Mouse (Mus musculus) forebrain, embryonic 13.5 days (tissue): ENCODE measurements around the gene Mical2. TPM values are rescaled to one million over a fixed set of nuclear protein-coding genes. Genes with fewer than 3 reads are reported as not detected.

Source experiments
- ATAC-seq: fragments of 200-750 bp; cut with Nextera tagmentation; 2 replicates; pipeline ENCODE4 v1.8.0; 2017
- H3K27ac ChIP-seq: fragments of 300-500 bp; sonication (generic); 2 replicates; pipeline ENCODE4 v1.5.1; 2015; ENCODE audit warnings: inconsistent platforms, mild to moderate bottlenecking, moderate library complexity
- H3K27me3 ChIP-seq: fragments of 300-500 bp; sonication (generic); 2 replicates; pipeline ENCODE4 v1.6.1; 2015; ENCODE audit warnings: mild to moderate bottlenecking, inconsistent platforms
- H3K36me3 ChIP-seq: fragments of 300-500 bp; sonication (generic); 2 replicates; pipeline ENCODE4 v1.6.1; 2015; ENCODE audit warnings: mild to moderate bottlenecking, inconsistent platforms; ENCODE audit not compliant: poor library complexity, severe bottlenecking
- H3K4me1 ChIP-seq: fragments of 300-500 bp; sonication (generic); 2 replicates; pipeline ENCODE4 v1.6.1; 2015; ENCODE audit warnings: inconsistent platforms
- H3K4me2 ChIP-seq: fragments of 300-500 bp; sonication (generic); 2 replicates; pipeline ENCODE4 v1.6.1; 2015; ENCODE audit warnings: inconsistent platforms, mild to moderate bottlenecking, moderate library complexity
- H3K4me3 ChIP-seq: fragments of 300-500 bp; sonication (generic); 2 replicates; pipeline ENCODE4 v1.5.1; 2015; ENCODE audit warnings: mild to moderate bottlenecking, inconsistent platforms
- H3K9ac ChIP-seq: fragments of 300-500 bp; sonication (generic); 2 replicates; pipeline ENCODE4 v1.6.1; 2015; ENCODE audit warnings: mild to moderate bottlenecking, inconsistent platforms
- H3K9me3 ChIP-seq: fragments of 300-500 bp; sonication (generic); replicated peaks from 2 replicates; pipeline ENCODE4 v1.6.1; 2016; ENCODE audit warnings: inconsistent platforms
- WGBS: fragments of 180-500 bp; shearing (Covaris S2); methylation state at CpG from one replicate; pipeline ENCODE4 v1.1.7; 2015; 5-methylcytosine and 5-hydroxymethylcytosine counted together
- polyA plus RNA-seq: library from polyadenylated mRNA; unstranded; fragments of >200 nt; fragmentation: Nextera tagmentation; extraction: Ambion mirVana; gene quantifications from 2 replicates; pipeline ENCODE4 v1.2.1, GENCODE M21; 2015

Gene Mical2
- 1.1 and 2.9 TPM in 2 replicates for polyA plus RNA-seq

- WGBS, result under 1% methylated on average over 52 of the region's 53 CpGs
- peak; percentile 99 for ATAC-seq
Observed at GRCm38 (mm10) chr7:112225615-112226262, at the start of gene Mical2. Gene Mical2 (plus strand): TSS chr7:112225856.

GRCm38 (mm10) chr7:112176627-112177026, 49.0 kb upstream of the Mical2 start:
- H3K27me3 ChIP-seq, result no peaks in the 10 kb centered on the region
- H3K36me3 ChIP-seq, result no peaks in the 10 kb centered on the region
- no peak overlapping the region for H3K4me2 ChIP-seq
- no peak for ATAC-seq
- no peak overlapping the region for H3K27ac ChIP-seq
- H3K9me3 ChIP-seq, result no peaks in the 10 kb centered on the region
- peaks cover 9% of the 10 kb centered on the region for H3K4me1 ChIP-seq
- no peak overlapping the region for H3K4me3 ChIP-seq
- 86% methylated on average over 2 of the region's 2 CpGs for WGBS
- H3K9ac ChIP-seq, result no peak overlapping the region

More at GRCm38 (mm10) chr7:112225615-112226262, at the start of gene Mical2:
- H3K4me3 ChIP-seq, result peak within 1 kb of the TSS; percentile 50
- peaks cover 22% of the 10 kb centered on the region for H3K4me1 ChIP-seq
- no peaks in the 10 kb centered on the region for H3K9me3 ChIP-seq
- peak within 1 kb of the TSS; percentile 62 for H3K9ac ChIP-seq
- H3K36me3 ChIP-seq, result no peaks in the 10 kb centered on the region
- peak within 1 kb of the TSS; percentile 98 for H3K4me2 ChIP-seq
- H3K27ac ChIP-seq, result no peak within 1 kb of the TSS
- peaks cover 58% of the 10 kb centered on the region for H3K27me3 ChIP-seq

GRCm38 (mm10) chr7:112180235-112180705, 45.4 kb upstream of the Mical2 start:
- peak overlapping the region; percentile 14; the same call in 1 of the 2 replicates for H3K4me2 ChIP-seq
- H3K4me3 ChIP-seq, result no peak overlapping the region
- no peaks in the 10 kb centered on the region for H3K9me3 ChIP-seq
- no peaks in the 10 kb centered on the region for H3K36me3 ChIP-seq
- H3K27me3 ChIP-seq, result no peaks in the 10 kb centered on the region
- H3K27ac ChIP-seq, result peak overlapping the region; percentile 48
- ATAC-seq, result peak; percentile 88
- H3K9ac ChIP-seq, result no peak overlapping the region
- H3K4me1 ChIP-seq, result peaks cover 9% of the 10 kb centered on the region
- 6% methylated on average over 8 of the region's 10 CpGs for WGBS

GRCm38 (mm10) chr7:112183258-112183841, 42.3 kb upstream of the Mical2 start:
- Histone ChIP-seq H3K4me1 (peaks cover 9% of the 10 kb centered on the region), H3K9me3 (no peaks in the 10 kb centered on the region), H3K27me3 (no peaks in the 10 kb centered on the region), H3K4me3 (no peak overlapping the region), H3K27ac (no peak overlapping the region), H3K36me3 (no peaks in the 10 kb centered on the region), H3K9ac (no peak overlapping the region), H3K4me2 (no peak overlapping the region)
- WGBS, result 35% methylated on average over 5 of the region's 5 CpGs
- peak; percentile 50 for ATAC-seq

- no peak overlapping the region for H3K4me2 ChIP-seq
- H3K27ac ChIP-seq, result no peak overlapping the region
- WGBS, result 83% methylated on average over 6 of the region's 6 CpGs
- no peaks in the 10 kb centered on the region for H3K36me3 ChIP-seq
- ATAC-seq, result no peak
- no peaks in the 10 kb centered on the region for H3K9me3 ChIP-seq
- no peak overlapping the region for H3K4me3 ChIP-seq
- H3K4me1 ChIP-seq, result peaks cover 9% of the 10 kb centered on the region
- H3K9ac ChIP-seq, result no peak overlapping the region
- H3K27me3 ChIP-seq, result no peaks in the 10 kb centered on the region
Observed at GRCm38 (mm10) chr7:112184519-112185225, 41.0 kb upstream of the Mical2 start.

- H3K9me3 ChIP-seq, result no peaks in the 10 kb centered on the region
Observed at GRCm38 (mm10) chr7:112185226-112185745, 40.4 kb upstream of the Mical2 start.

GRCm38 (mm10) chr7:112186871-112187270, 38.8 kb upstream of the Mical2 start:
- WGBS, result 88% methylated on average over 7 of the region's 7 CpGs
- no peaks in the 10 kb centered on the region for H3K9me3 ChIP-seq
- no peak overlapping the region for H3K27ac ChIP-seq
- H3K9ac ChIP-seq, result no peak overlapping the region
- H3K4me2 ChIP-seq, result no peak overlapping the region
- no peaks in the 10 kb centered on the region for H3K27me3 ChIP-seq
- no peak overlapping the region for H3K4me3 ChIP-seq
- H3K36me3 ChIP-seq, result no peaks in the 10 kb centered on the region
- H3K4me1 ChIP-seq, result no peaks in the 10 kb centered on the region
- no peak for ATAC-seq

More at GRCm38 (mm10) chr7:112185226-112185745, 40.4 kb upstream of the Mical2 start:
- no peak for ATAC-seq
- Histone ChIP-seq H3K27me3 (no peaks in the 10 kb centered on the region), H3K27ac (no peak overlapping the region), H3K4me1 (0 out of 2 replicates have a peak, but pooled peaks cover 5% of the 10 kb centered on the region), H3K4me3 (no peak overlapping the region), H3K36me3 (no peaks in the 10 kb centered on the region), H3K4me2 (no peak overlapping the region), H3K9ac (no peak overlapping the region)
- WGBS, result 75% methylated on average over 9 of the region's 9 CpGs

GRCm38 (mm10) chr7:112187536-112188459, 37.9 kb upstream of the Mical2 start:
- ATAC-seq, result no peak
- H3K27ac ChIP-seq, result no peak overlapping the region
- no peaks in the 10 kb centered on the region for H3K9me3 ChIP-seq
- H3K4me1 ChIP-seq, result no peaks in the 10 kb centered on the region
- no peak overlapping the region for H3K4me2 ChIP-seq
- H3K4me3 ChIP-seq, result no peak overlapping the region
- H3K9ac ChIP-seq, result no peak overlapping the region
- H3K27me3 ChIP-seq, result no peaks in the 10 kb centered on the region
- H3K36me3 ChIP-seq, result no peaks in the 10 kb centered on the region
- WGBS, result 79% methylated on average over 13 of the region's 13 CpGs

- Histone ChIP-seq H3K27ac (no peak overlapping the region), H3K4me3 (no peak overlapping the region), H3K4me2 (no peak overlapping the region), H3K36me3 (no peaks in the 10 kb centered on the region), H3K9me3 (no peaks in the 10 kb centered on the region), H3K4me1 (no peaks in the 10 kb centered on the region), H3K27me3 (no peaks in the 10 kb centered on the region), H3K9ac (no peak overlapping the region)
- WGBS, result 94% methylated on average over 4 of the region's 4 CpGs
- no peak for ATAC-seq
Observed at GRCm38 (mm10) chr7:112192237-112192636, 33.4 kb upstream of the Mical2 start.

GRCm38 (mm10) chr7:112192778-112193177, 32.9 kb upstream of the Mical2 start:
- Histone ChIP-seq H3K27ac (no peak overlapping the region), H3K27me3 (no peaks in the 10 kb centered on the region), H3K4me2 (no peak overlapping the region), H3K4me1 (no peaks in the 10 kb centered on the region), H3K9ac (no peak overlapping the region), H3K4me3 (no peak overlapping the region), H3K9me3 (no peaks in the 10 kb centered on the region), H3K36me3 (no peaks in the 10 kb centered on the region)
- WGBS, result 87% methylated on average over 5 of the region's 5 CpGs
- no peak for ATAC-seq

- Histone ChIP-seq H3K4me3 (no peak overlapping the region), H3K27me3 (no peaks in the 10 kb centered on the region), H3K4me1 (no peaks in the 10 kb centered on the region), H3K27ac (no peak overlapping the region), H3K4me2 (no peak overlapping the region), H3K36me3 (no peaks in the 10 kb centered on the region), H3K9me3 (no peaks in the 10 kb centered on the region), H3K9ac (no peak overlapping the region)
- ATAC-seq, result no peak
- 87% methylated on average over 5 of the region's 5 CpGs for WGBS
Observed at GRCm38 (mm10) chr7:112194286-112194685, 31.4 kb upstream of the Mical2 start.
